Mouse (Mus musculus): ENCODE measurements around the gene Frmd4a.

DNA sequence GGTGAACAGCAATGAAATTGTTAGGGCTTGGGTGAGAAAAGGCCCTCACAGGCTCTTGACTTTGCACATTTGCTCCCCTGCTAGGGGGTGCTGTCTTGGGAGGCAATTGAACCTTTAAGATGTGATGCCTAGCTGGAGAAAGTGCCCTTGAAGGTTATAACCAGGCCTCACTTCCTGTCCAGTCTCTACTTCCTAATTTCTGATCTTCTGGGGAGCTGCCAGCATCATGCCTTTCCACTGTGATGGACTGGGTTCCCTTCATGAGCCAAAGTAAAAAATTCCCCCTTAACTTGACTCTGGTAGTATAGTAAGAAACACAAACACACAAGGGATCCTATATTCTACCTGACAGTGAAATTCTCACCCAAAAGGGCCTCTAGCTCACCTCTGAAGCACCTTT, 278.1 kb downstream of the Frmd4a start:
- TF ChIP-seq CTCF (IDR thresholded peaks at IDR 0.05; ENCODE audit: insufficient read depth, low read length) = no peak
- no peak for TF ChIP-seq POLR2A (IDR thresholded peaks at IDR 0.05; ENCODE audit: borderline replicate concordance, extremely low read depth, low read depth, low read length)
